Mouse (Mus musculus) midbrain, embryonic 13.5 days (tissue): ENCODE results near the gene Gm49340. TPM values are rescaled to one million over a fixed set of nuclear protein-coding genes. Genes with fewer than 3 reads are reported as not detected.
"Not testable (repeated sequence)": the region's sequence is repeated elsewhere in the genome, so short reads cannot be mapped to it uniquely, and the experiment has no call there.

Source experiments
- ATAC-seq: fragments of 200-750 bp; cut with Nextera tagmentation; 2 replicates; pipeline ENCODE4 v1.8.0; 2017; ENCODE audit warnings: mild to moderate bottlenecking, moderate TSS enrichment, moderate library complexity
- H3K27ac ChIP-seq: fragments of 300-500 bp; sonication (generic); 2 replicates; pipeline ENCODE4 v1.5.1; 2015; ENCODE audit warnings: inconsistent platforms, mild to moderate bottlenecking, moderate library complexity
- H3K27me3 ChIP-seq: fragments of 300-500 bp; sonication (generic); 2 replicates; pipeline ENCODE4 v1.6.1; 2015; ENCODE audit warnings: mild to moderate bottlenecking, inconsistent platforms
- H3K36me3 ChIP-seq: fragments of 300-500 bp; sonication (generic); 2 replicates; pipeline ENCODE4 v1.6.1; 2015; ENCODE audit warnings: mild to moderate bottlenecking, inconsistent platforms
- H3K4me1 ChIP-seq: fragments of 300-500 bp; sonication (generic); replicated peaks from 2 replicates; pipeline ENCODE4 v1.6.1; 2015; ENCODE audit warnings: inconsistent platforms
- H3K4me2 ChIP-seq: fragments of 300-500 bp; sonication (generic); replicated peaks from 2 replicates; pipeline ENCODE4 v1.6.1; 2015; ENCODE audit warnings: moderate library complexity, mild to moderate bottlenecking, inconsistent platforms
- H3K4me3 ChIP-seq: fragments of 300-500 bp; sonication (generic); replicated peaks from 2 replicates; pipeline ENCODE4 v1.5.1; 2015; ENCODE audit warnings: mild to moderate bottlenecking, inconsistent platforms
- H3K9ac ChIP-seq: fragments of 300-500 bp; sonication (generic); replicated peaks from 2 replicates; pipeline ENCODE4 v1.6.1; 2015; ENCODE audit warnings: mild to moderate bottlenecking, inconsistent platforms
- H3K9me3 ChIP-seq: fragments of 300-500 bp; sonication (generic); 2 replicates; pipeline ENCODE4 v1.6.1; 2016; ENCODE audit warnings: mild to moderate bottlenecking, inconsistent platforms
- WGBS: fragments of 180-500 bp; shearing (Covaris S2); methylation state at CpG from one replicate; pipeline ENCODE4 v1.1.7; 2015; 5-methylcytosine and 5-hydroxymethylcytosine counted together
- polyA plus RNA-seq: library from polyadenylated mRNA; unstranded; fragments of >200 nt; fragmentation: Nextera tagmentation; extraction: Ambion mirVana; gene quantifications from 2 replicates; pipeline ENCODE4 v1.2.1, GENCODE M21; 2015

Gm49340 gene
- not detected in 2 replicates for polyA plus RNA-seq

DNA sequence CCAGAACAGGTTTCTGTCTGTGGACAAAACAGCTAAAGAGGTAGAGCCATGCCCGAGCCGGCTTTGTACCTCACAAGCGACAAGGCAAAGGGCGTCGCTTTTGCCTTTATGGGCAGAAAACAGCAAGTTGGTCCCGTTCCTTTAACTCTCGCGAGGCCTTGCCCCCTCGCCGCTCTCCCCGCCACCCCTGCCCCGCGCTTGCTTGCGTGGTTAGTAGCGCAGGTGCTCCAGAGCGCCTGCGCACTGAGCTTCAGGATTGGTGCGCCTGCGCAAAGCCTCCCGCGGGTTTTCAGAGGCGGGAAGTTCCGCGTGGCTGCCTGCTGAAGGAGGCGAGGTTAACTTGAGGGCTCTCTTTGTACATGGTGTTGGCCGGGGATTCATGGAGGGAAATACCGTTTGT, at the start of gene Gm49340, which contains the start of the genes Aspa and Spata22:
Gm49340 (plus strand) TSS at position 300 of the 400 bp plus-strand sequence.
Aspa (minus strand) TSS at position 155 of the 400 bp plus-strand sequence.
Spata22 (plus strand) TSS at position 300 of the 400 bp plus-strand sequence.
- no peaks in the 10 kb centered on the region for H3K27me3 ChIP-seq
- no peak within 1 kb of the TSS for H3K4me2 ChIP-seq
- H3K36me3 ChIP-seq: no peaks in the 10 kb centered on the region
- ATAC-seq: no peak
- WGBS: 81% methylated on average over 27 of the region's 27 CpGs
- H3K27ac ChIP-seq: no peak within 1 kb of the TSS
- no peaks in the 10 kb centered on the region for H3K4me1 ChIP-seq
- no peak within 1 kb of the TSS for H3K4me3 ChIP-seq
- H3K9me3 ChIP-seq: no peaks in the 10 kb centered on the region
- no peak within 1 kb of the TSS for H3K9ac ChIP-seq

DNA sequence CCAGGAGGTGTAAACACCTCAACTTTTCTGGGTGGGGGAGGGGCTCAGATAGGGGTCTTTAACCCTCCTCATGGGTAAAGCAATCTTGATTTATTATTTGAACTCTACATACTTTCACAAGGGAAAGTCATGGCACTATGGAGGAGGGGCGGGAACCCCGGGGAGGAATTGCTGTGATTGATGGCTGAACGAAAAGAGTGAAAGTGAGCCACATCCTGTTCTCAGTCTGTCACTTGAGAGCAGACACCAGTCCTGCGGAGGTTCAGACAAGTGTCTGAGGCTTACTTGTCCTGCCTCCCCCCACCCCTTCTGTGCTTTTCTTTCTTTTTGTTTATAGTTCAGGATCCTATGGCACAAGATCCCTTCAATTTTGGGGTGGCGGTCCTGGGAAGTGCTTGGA, 48.8 kb upstream of the Gm49340 start:
- Histone ChIP-seq H3K27ac (no peak overlapping the region), H3K27me3 (no peaks in the 10 kb centered on the region), H3K36me3 (no peaks in the 10 kb centered on the region), H3K4me3 (no peak overlapping the region), H3K4me2 (no peak overlapping the region), H3K4me1 (no peaks in the 10 kb centered on the region), H3K9ac (no peak overlapping the region), H3K9me3 (no peaks in the 10 kb centered on the region)
- 87% methylated on average over 5 of the region's 5 CpGs for WGBS
- ATAC-seq: no peak

DNA sequence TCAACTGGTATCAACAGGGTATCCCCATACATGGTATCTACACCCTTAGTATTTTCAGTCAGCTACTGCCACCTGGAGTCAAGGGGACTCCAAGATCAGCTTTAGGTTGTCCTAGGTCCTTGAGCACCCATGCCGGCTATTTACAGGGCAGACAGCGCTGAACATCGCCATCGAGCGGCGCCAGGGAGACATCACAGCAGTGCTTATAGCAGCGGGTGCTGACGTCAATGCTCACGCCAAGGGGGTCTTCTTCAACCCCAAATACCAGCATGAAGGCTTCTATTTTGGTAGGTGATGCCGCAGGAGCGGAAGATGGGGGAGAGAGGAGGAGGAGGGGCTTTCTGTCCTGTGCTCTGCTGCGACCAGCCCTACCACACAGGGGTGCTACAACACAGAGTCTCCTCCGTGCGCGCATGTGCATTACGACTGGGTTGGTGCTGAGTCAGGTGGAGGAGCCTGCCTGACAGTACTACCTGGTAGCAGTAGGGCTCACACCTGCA, 48.0 kb upstream of the Gm49340 start:
- peak overlapping the region; percentile 57 for H3K9ac ChIP-seq
- no peak overlapping the region for H3K27ac ChIP-seq
- H3K4me1 ChIP-seq: no peaks in the 10 kb centered on the region
- peak overlapping the region; percentile 37 for H3K4me3 ChIP-seq
- peak overlapping the region; percentile 54 for H3K4me2 ChIP-seq
- no peaks in the 10 kb centered on the region for H3K27me3 ChIP-seq
- H3K36me3 ChIP-seq: no peaks in the 10 kb centered on the region
- no peaks in the 10 kb centered on the region for H3K9me3 ChIP-seq
- peak; percentile 94 for ATAC-seq
- WGBS: 4% methylated on average over 16 of the region's 16 CpGs

DNA sequence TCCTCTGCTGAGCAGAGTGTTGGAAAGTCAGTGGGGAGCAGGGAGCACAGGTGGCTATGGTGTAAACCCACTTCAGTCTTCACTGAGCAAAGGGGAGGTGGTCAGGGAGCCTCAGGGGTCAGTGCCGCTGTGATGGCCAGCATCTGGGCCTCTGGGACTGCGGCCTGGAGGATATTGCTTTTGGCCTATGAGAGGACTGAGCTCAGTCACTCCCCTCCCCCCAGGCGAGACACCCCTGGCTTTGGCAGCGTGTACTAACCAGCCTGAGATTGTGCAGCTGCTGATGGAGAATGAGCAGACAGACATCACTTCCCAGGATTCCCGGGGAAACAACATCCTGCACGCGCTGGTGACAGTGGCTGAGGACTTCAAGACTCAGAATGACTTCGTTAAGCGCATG, 46.2 kb upstream of the Gm49340 start:
- ATAC-seq: no peak
- H3K9ac ChIP-seq: no peak overlapping the region
- WGBS: 87% methylated on average over 9 of the region's 9 CpGs
- H3K27me3 ChIP-seq: no peaks in the 10 kb centered on the region
- H3K9me3 ChIP-seq: no peaks in the 10 kb centered on the region
- H3K4me1 ChIP-seq: no peaks in the 10 kb centered on the region
- H3K4me3 ChIP-seq: no peak overlapping the region
- H3K4me2 ChIP-seq: no peak overlapping the region
- no peak overlapping the region for H3K27ac ChIP-seq
- H3K36me3 ChIP-seq: no peaks in the 10 kb centered on the region

DNA sequence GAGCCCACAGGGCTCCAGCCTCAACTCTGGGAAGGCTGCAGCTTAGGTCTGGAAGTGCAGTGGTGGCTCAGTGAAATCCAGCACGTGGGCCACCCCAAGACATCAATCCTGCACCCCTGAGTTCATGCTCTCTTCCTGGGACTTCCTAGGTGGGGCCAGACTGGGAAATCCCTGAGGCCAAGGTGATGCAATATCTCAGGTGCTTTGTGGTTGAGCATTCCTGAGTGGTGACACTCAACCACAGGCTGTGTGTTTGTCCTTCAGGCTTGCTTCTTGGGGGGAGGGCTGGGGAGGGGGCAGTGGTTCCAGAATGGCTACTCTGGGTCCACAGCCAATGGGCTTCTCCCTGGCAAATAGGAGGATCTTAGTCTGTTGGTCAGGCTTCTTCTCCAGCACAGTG, 45.6 kb upstream of the Gm49340 start:
- Histone ChIP-seq H3K4me3 (no peak overlapping the region), H3K27me3 (no peaks in the 10 kb centered on the region), H3K9ac (no peak overlapping the region), H3K4me1 (no peaks in the 10 kb centered on the region), H3K9me3 (no peaks in the 10 kb centered on the region), H3K27ac (no peak overlapping the region), H3K36me3 (no peaks in the 10 kb centered on the region), H3K4me2 (no peak overlapping the region)
- ATAC-seq: no peak
- WGBS: 29% methylated on average over 1 of the region's 1 CpGs

DNA sequence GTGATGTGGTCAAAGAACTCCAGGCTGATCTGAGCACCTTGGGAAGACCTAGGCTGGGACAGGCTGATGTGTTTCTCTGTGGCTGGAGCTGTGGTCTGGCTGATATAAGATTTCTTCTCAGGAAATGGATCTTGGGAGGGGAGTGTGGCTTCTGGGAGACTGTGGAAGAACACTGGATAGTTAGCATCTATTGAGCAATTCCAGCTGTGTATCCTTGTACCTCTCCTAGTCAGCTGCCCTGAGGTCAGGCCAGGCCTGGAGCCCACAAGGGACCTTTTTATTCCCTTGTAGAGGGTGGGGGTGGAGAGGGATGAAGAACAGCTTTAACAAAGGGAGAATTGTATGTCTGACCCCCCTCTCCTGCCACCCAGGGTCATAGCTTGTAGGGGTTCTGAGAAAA, 45.2 kb upstream of the Gm49340 start:
- H3K4me2 ChIP-seq: no peak overlapping the region

DNA sequence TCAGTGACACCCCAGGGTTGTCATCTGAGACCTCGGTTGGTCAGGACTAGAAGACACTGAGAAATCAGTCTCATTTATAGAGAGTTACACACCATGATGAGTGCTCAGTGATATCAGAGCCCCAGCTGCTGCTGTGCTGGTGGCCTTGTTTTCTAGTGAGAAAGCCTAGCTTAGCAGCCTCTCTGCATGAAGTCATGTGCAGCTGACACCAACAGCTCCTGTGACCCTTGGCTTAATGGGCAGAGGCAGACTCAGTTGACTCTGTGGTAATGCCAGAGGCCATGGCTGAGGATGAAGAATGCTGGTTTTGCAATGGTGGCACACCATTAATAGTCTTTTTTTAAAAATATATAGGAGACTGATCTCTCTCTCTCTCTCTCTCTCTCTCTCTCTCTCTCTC, 39.9 kb upstream of the Gm49340 start:
- H3K4me2 ChIP-seq: no peak overlapping the region
- H3K27me3 ChIP-seq: no peaks in the 10 kb centered on the region
- H3K36me3 ChIP-seq: no peaks in the 10 kb centered on the region
- no peaks in the 10 kb centered on the region for H3K9me3 ChIP-seq
- H3K4me3 ChIP-seq: no peak overlapping the region
- no peak overlapping the region for H3K9ac ChIP-seq
- ATAC-seq: no peak
- 93% methylated on average over 1 of the region's 1 CpGs for WGBS
- no peaks in the 10 kb centered on the region for H3K4me1 ChIP-seq
- H3K27ac ChIP-seq: no peak overlapping the region

More for the DNA sequence above, 45.2 kb upstream of the Gm49340 start:
- no peak for ATAC-seq
- Histone ChIP-seq H3K36me3 (no peaks in the 10 kb centered on the region), H3K9ac (no peak overlapping the region), H3K27me3 (no peaks in the 10 kb centered on the region), H3K27ac (no peak overlapping the region), H3K9me3 (no peaks in the 10 kb centered on the region), H3K4me3 (no peak overlapping the region), H3K4me1 (no peaks in the 10 kb centered on the region)

DNA sequence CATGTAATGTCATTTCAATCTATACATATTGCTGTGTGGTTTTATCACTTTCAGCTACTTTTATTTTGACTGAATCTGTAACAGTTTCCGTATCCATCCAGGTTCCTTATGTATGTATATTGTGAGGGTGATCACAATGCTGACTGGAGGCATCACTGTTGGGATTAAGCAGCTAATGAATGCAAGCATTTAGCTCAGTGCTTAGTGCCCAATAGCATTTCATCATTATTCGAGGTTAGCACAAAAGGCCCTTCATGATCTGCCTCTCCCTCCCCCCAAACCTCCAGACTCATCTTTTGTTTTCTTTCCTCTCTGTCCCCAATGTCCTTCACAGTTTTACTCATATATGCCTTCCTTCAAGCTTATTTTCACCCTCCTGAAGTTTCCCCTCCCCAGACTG, 26.4 kb upstream of the Gm49340 start:
- H3K4me2 ChIP-seq: no peak overlapping the region
- H3K4me3 ChIP-seq: no peak overlapping the region
- H3K27me3 ChIP-seq: no peaks in the 10 kb centered on the region

DNA sequence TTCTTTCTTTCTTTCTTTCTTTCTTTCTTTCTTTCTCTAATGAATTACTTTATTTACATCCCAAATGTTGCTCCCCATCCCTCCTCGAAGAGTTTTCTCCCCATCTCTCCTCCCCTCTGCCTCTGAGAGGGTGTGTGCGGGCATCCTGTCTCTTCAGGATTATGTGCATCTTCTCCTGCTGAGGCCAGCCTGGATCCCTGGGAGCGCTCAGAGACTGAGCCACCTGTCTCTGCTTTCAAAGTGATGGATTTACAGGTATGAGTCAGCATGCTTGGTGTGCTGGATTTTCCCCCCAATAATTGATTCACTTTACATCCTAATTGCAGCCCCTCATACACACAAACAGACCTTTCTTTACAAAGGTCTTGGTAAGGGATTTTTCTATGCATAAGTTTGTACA, 13.6 kb upstream of the Gm49340 start:
- H3K4me3 ChIP-seq: no peak overlapping the region
- H3K36me3 ChIP-seq: no peaks in the 10 kb centered on the region
- H3K9me3 ChIP-seq: no peaks in the 10 kb centered on the region
- no peak for ATAC-seq
- no peak overlapping the region for H3K27ac ChIP-seq
- H3K9ac ChIP-seq: no peak overlapping the region
- H3K4me2 ChIP-seq: no peak overlapping the region
- no peaks in the 10 kb centered on the region for H3K27me3 ChIP-seq
- WGBS: 44% methylated on average over 3 of the region's 3 CpGs
- H3K4me1 ChIP-seq: no peaks in the 10 kb centered on the region

More for the DNA sequence above, 26.4 kb upstream of the Gm49340 start:
- 7% methylated on average over 2 of the region's 2 CpGs for whole genome bisulfite sequencing
- no peak overlapping the region for H3K9ac ChIP-seq
- ATAC-seq: no peak
- no peak overlapping the region for H3K27ac ChIP-seq
- no peaks in the 10 kb centered on the region for H3K4me1 ChIP-seq
- H3K9me3 ChIP-seq: no peaks in the 10 kb centered on the region
- H3K36me3 ChIP-seq: no peaks in the 10 kb centered on the region

DNA sequence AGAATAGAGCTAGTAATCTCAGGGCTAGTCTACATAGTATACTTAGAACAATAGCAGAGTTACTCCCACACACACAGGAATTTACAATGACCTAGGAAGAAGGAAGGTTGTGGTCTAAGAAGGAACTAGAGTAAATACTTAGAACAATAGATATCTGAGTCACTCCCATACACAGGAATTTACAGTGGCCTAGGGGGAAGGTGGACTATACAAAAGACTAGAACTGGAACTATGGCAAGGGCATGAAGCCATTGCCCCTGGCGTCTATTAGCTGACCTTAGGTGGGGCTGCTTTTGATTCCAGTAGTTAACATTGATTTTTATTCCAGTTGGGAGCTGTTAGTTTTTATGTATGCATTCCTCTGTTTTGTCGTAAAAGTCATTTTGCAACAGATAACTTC, 11.0 kb upstream of the Gm49340 start:
- H3K4me1 ChIP-seq, H3K36me3 ChIP-seq, H3K4me3 ChIP-seq, H3K9me3 ChIP-seq, H3K9ac ChIP-seq, H3K4me2 ChIP-seq, H3K27ac ChIP-seq, H3K27me3 ChIP-seq, ATAC-seq: not testable (repeated sequence)
- WGBS: 87% methylated on average over 2 of the region's 2 CpGs

DNA sequence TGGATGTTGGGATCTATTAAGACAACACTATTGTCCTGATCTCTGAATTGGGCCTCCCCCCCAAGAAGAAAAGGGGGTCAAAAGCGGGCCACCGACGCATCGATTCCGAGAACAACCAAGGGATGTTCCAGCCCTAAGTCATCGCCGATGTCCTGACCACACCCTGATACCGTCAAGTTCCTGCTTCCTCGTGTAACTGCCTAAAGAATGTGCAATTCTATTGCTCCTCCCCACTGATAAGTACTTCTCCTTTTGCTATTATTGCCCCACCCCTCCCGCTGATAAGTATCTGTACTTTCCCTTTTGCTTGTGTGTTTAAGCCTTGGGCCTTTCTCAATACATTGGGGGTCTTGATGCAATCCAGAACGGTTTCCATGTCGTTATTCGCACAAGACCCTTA, 8.5 kb upstream of the Gm49340 start:
- H3K4me1 ChIP-seq, H3K9ac ChIP-seq, ATAC-seq, H3K36me3 ChIP-seq, H3K27ac ChIP-seq, H3K9me3 ChIP-seq, H3K4me3 ChIP-seq, H3K27me3 ChIP-seq, H3K4me2 ChIP-seq: not testable (repeated sequence)
- WGBS: 95% methylated on average over 13 of the region's 13 CpGs

DNA sequence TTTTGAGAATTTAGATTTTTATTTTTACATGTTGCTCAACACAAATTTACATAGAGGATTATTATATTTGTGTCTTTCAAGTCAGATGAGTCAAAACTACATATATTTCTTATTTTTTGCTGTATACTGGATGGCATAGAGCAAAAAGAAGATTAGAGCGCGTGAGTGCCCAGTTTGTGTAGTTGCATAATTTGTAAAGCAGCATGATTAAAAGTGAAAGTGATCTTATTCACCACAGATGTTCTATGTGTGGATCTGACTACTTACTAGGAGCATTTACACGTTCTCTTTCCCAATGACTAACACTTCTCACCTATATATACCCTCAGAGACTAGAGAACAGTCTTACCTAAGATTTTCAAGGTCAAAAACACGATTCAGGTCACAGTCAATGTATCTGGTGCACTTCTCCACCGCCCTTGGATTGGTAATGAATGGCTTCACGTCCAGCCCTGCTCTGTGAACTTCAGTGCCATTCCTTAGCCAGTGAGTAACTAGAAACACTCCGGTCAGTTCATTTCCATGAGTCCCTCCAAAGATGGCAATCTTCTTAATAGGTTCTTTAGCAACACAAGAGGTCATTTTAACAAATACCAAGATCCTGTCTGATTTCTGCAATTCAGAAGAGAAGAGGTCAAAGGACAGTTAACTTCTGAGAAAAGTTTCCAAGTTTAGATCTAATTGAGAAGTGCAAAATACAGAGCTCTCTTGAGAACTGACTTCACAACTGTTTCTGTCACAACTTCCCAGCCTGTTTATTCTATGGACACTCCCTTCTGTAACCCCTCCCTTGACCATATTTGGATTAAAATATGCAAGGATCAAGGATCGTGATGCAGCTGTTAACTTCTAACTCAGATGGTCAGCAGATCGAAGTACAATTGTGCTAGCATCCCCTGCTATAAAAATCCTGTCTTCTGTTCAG, 5.4 kb upstream of the Gm49340 start:
- H3K27me3 ChIP-seq: no peaks in the 10 kb centered on the region
- H3K4me1 ChIP-seq: no peaks in the 10 kb centered on the region
- H3K4me2 ChIP-seq: no peak overlapping the region
- ATAC-seq: no peak
- WGBS: 76% methylated on average over 9 of the region's 9 CpGs
- no peaks in the 10 kb centered on the region for H3K36me3 ChIP-seq
- H3K9me3 ChIP-seq: no peaks in the 10 kb centered on the region
- H3K9ac ChIP-seq: no peak overlapping the region
- H3K27ac ChIP-seq: no peak overlapping the region
- no peak overlapping the region for H3K4me3 ChIP-seq
